Mouse (Mus musculus) kidney, adult 2 months (tissue): ENCODE measurements at regions not wholly inside any gene's neighbourhood (a gene's known extent, or its start where the extent isn't known, plus 50 kb on each side); places are given as distances from the start of the nearest gene placed in this dataset.

Experiments
- CTCF ChIP-seq: fragments of 200-500 bp; conservative IDR thresholded peaks from 2 replicates; pipeline ENCODE4 v1.5.1; 2011; ENCODE audit warnings: low read depth, mild to moderate bottlenecking, control low read depth, low read length, moderate library complexity, mixed read lengths; ENCODE audit not compliant: insufficient read depth, insufficient read length
- POLR2A ChIP-seq: fragments of 200-500 bp; IDR thresholded peaks from one replicate; pipeline ENCODE4 v1.6.1; 2011; ENCODE audit warnings: low read depth, low read length, control low read depth

DNA sequence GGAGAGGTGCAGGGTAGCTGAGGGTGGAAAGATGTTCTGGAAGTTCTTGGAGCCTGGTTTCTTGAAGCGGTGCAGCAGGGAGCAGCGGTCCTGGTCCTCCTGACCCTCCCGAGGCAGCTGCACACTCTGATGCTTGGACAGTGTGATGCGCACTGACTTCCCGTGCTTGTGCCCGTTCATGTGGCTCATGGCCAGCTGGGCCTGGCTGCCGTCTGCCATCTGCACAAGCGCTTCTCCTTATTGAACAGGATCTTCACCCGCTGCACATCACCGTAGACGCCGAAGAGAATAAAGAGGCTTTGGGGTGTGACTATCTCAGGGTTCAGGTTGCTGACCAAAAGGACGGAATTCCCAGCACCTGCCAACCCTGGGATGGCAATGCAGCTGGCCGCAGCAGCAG lies 399.2 kb upstream of the Gdi2 start:
- TF ChIP-seq POLR2A (no peak), CTCF (no peak)
